Mouse (Mus musculus) left cerebral cortex, postnatal 4 days (tissue): ENCODE data around the gene 1700122O11Rik. TPM values are rescaled to one million over a fixed set of nuclear protein-coding genes. Genes with fewer than 3 reads are reported as not detected.

Experiments
- DNase-seq: peaks from one replicate; pipeline ENCODE4 v3.0.0-alpha.2; 2022
- intact Hi-C: fragments of 180-260 bp; cut with DNase I; formaldehyde crosslinking; loops from one replicate; pipeline ENCODE4 v1.15.1; 2025
- total RNA-seq, 2 experiments: library from RNA; stranded (reverse); gene quantifications; 2 replicates each; pipeline ENCODE4 v1.2.3; 2021

Gene 1700122O11Rik
- total RNA-seq, 2 experiments from 2014 or later: not detected

DNA sequence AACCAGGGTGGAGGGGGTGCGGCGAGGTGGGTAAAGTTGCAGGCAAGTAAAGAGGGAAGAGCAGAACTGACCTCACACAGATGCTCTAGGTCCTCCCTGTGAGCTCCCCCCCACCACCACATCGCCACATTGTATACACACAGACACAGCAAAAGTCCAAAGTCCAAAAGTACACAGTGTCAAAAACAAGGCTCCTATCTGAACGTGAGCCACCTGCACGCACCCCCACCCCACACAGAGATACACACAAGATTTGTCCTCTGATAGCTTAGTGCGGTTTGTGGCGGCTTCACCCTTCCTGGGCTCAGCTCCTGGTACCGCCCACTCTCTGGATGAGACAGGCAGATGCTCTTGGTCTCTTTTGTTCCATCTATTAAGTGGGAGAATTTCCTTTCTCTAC, 50.0 kb downstream of the 1700122O11Rik start:
- intact Hi-C loops: no loop called here

More for the DNA sequence above, 50.0 kb downstream of the 1700122O11Rik start:
- DNase-seq: no peak

Other genes starting within 250 kb of the 1700122O11Rik start
- gene Mdfi, start 203.6 kb downstream of the 1700122O11Rik start, total RNA-seq: 1 to 10 TPM; 2.5 to 3.7 TPM
- gene Foxp4, start 113.6 kb downstream of the 1700122O11Rik start, total RNA-seq: 10 to 100 TPM; 78.3 to 89.0 TPM
- not detected for gene 1700067P10Rik, start 51.0 kb upstream of the 1700122O11Rik start, total RNA-seq
- not detected for gene 9830107B12Rik, start 108.0 kb upstream of the 1700122O11Rik start, total RNA-seq
- gene A530064D06Rik, start 129.0 kb upstream of the 1700122O11Rik start, total RNA-seq: not detected
- gene Trem1, start 194.5 kb upstream of the 1700122O11Rik start, total RNA-seq: not detected
- under 1 TPM; 0.36 to 0.66 TPM for gene Trem3, start 209.5 kb upstream of the 1700122O11Rik start, total RNA-seq
- under 1 TPM; 0.50 to 0.81 TPM for gene Treml4, start 226.0 kb upstream of the 1700122O11Rik start, total RNA-seq